Comparison of ENCODE assay signal across 7 mouse cellular contexts in genomic region chr19:4099837-4100717, GRCm38 (mm10). TPM values are rescaled to one million over a fixed set of nuclear protein-coding genes. Genes with fewer than 3 reads are reported as not detected.
DNase-seq lines count a peak whose midpoint lies in the region; ATAC-seq lines count a peak whose summit lies in the region.

Pitpnm1 (plus strand) TSS chr19:4099998.

- peaks cover 30% of the 10 kb centered on the region for H3K4me1 ChIP-seq in intestine, embryonic 14.5 days (replicated peaks; ENCODE audit: control insufficient read depth, insufficient read depth, low read length)
- H3K4me1 ChIP-seq in limb, embryonic 11.5 days (ENCODE audit: control insufficient read depth, insufficient read depth, low read length) = peaks cover 28% of the 10 kb centered on the region
- H3K4me1 ChIP-seq in midbrain, embryonic 13.5 days (replicated peaks) = peaks cover 58% of the 10 kb centered on the region

- 1% methylated on average over 53 of the region's 53 CpGs for WGBS in intestine, embryonic 14.5 days
- under 1% methylated on average over 53 of the region's 53 CpGs for WGBS in limb, embryonic 11.5 days
- 1% methylated on average over 53 of the region's 53 CpGs for WGBS in midbrain, embryonic 13.5 days

- H3K27ac ChIP-seq in intestine, embryonic 14.5 days (ENCODE audit: low read depth) = no peak within 1 kb of the TSS
- no peak within 1 kb of the TSS for H3K27ac ChIP-seq in limb, embryonic 11.5 days (replicated peaks; ENCODE audit: low read depth, low read length)
- peak within 1 kb of the TSS; percentile 63 for H3K27ac ChIP-seq in midbrain, embryonic 13.5 days

- peak within 1 kb of the TSS; percentile 90 for H3K4me2 ChIP-seq in intestine, embryonic 14.5 days (ENCODE audit: low read length)
- H3K4me2 ChIP-seq in limb, embryonic 11.5 days (ENCODE audit: low read depth, severe bottlenecking) = peak within 1 kb of the TSS; percentile 95
- H3K4me2 ChIP-seq in midbrain, embryonic 13.5 days (replicated peaks) = peak within 1 kb of the TSS; percentile 76

- peaks cover 23% of the 10 kb centered on the region for H3K27me3 ChIP-seq in intestine, embryonic 14.5 days (replicated peaks; ENCODE audit: control insufficient read depth, insufficient read depth, low read length)
- peaks cover 22% of the 10 kb centered on the region for H3K27me3 ChIP-seq in limb, embryonic 11.5 days (ENCODE audit: control insufficient read depth, insufficient read depth, low read length)
- H3K27me3 ChIP-seq in midbrain, embryonic 13.5 days = peaks cover 11% of the 10 kb centered on the region

- H3K9me3 ChIP-seq in intestine, embryonic 14.5 days (ENCODE audit: control insufficient read depth, low read length) = no peaks in the 10 kb centered on the region
- no peaks in the 10 kb centered on the region for H3K9me3 ChIP-seq in limb, embryonic 11.5 days (ENCODE audit: control insufficient read depth, low read length)
- H3K9me3 ChIP-seq in midbrain, embryonic 13.5 days = no peaks in the 10 kb centered on the region

- no peaks in the 10 kb centered on the region for H3K36me3 ChIP-seq in intestine, embryonic 14.5 days (ENCODE audit: control insufficient read depth, insufficient read depth, low read length)
- no peaks in the 10 kb centered on the region for H3K36me3 ChIP-seq in limb, embryonic 11.5 days (ENCODE audit: control insufficient read depth, insufficient read depth, low read length)
- peaks cover 16% of the 10 kb centered on the region for H3K36me3 ChIP-seq in midbrain, embryonic 13.5 days

- peak within 1 kb of the TSS; percentile 41 for H3K4me3 ChIP-seq in intestine, embryonic 14.5 days (ENCODE audit: low read depth, low read length)
- H3K4me3 ChIP-seq in limb, embryonic 11.5 days (ENCODE audit: low read depth, low read length) = peak within 1 kb of the TSS; percentile 43
- peak within 1 kb of the TSS; percentile 57 for H3K4me3 ChIP-seq in midbrain, embryonic 13.5 days (replicated peaks)

- peak within 1 kb of the TSS; percentile 35; the same call in 1 of the 2 replicates for H3K9ac ChIP-seq in intestine, embryonic 14.5 days (ENCODE audit: low read length)
- peak within 1 kb of the TSS; percentile 17; the same call in 1 of the 2 replicates for H3K9ac ChIP-seq in limb, embryonic 11.5 days (ENCODE audit: low read length)
- H3K9ac ChIP-seq in midbrain, embryonic 13.5 days (replicated peaks) = peak within 1 kb of the TSS; percentile 77

- DNase-seq in T-cell, adult 2 months (ENCODE audit: low spot score) = peak; percentile 54
- peak; percentile 77 to 86 for DNase-seq in cerebellum, postnatal 25 days
- peak; percentile 59 to 69 for DNase-seq in gastrocnemius, postnatal 4 days (ENCODE audit: low spot score in 2 of 2)
- peak; percentile 81 for DNase-seq in intestine, embryonic 14.5 days (ENCODE audit: low spot score)
- peak; percentile 61 for DNase-seq in limb, embryonic 11.5 days (ENCODE audit: low spot score)
- peak; percentile 87 to 89 for DNase-seq in spleen, postnatal 36 days (ENCODE audit: low spot score in 2 of 2)

- ATAC-seq in intestine, embryonic 14.5 days (replicated peaks; ENCODE audit: low FRiP score, low TSS enrichment, low read depth) = no peak
- no peak for ATAC-seq in limb, embryonic 11.5 days (ENCODE audit: insufficient number of reproducible peaks, low FRiP score, low TSS enrichment, low read depth)
- no peak for ATAC-seq in midbrain, embryonic 13.5 days

RNA-seq across cellular contexts. Expression of gene Pitpnm1, which starts in this region (rescaled TPM):
- 1 to 10 TPM; 6.1 to 7.3 TPM for total RNA-seq in gastrocnemius, postnatal 4 days (2021)
- 13.3 and 14.3 TPM in 2 replicates for polyA plus RNA-seq in intestine, embryonic 14.5 days (2014; fragmentation: Nextera tagmentation; extraction: Ambion mirVana)
- polyA plus RNA-seq in limb, embryonic 11.5 days (2014; fragmentation: Nextera tagmentation; extraction: Ambion mirVana) = 4.8 and 5.8 TPM in 2 replicates
- polyA plus RNA-seq in midbrain, embryonic 13.5 days (2015; fragmentation: Nextera tagmentation; extraction: Ambion mirVana) = 45.0 and 45.9 TPM in 2 replicates

Comparison
In these comparisons a context has a peak if more than half of its experiments do, and no peak if none do; other contexts are left out.
1. H3K9ac ChIP-seq: peak in every context shown above with its lines; median percentile 77 in midbrain, embryonic 13.5 days; 35 in intestine, embryonic 14.5 days; 17 in limb, embryonic 11.5 days.